Mouse (Mus musculus) brain, embryonic 14.5 days (tissue): ENCODE measurements at regions not wholly inside any gene's neighbourhood (a gene's known extent, or its start where the extent isn't known, plus 50 kb on each side); places are given as distances from the start of the nearest gene placed in this dataset.

Experiments
- DNase-seq: peaks from one replicate; pipeline ENCODE4 v3.0.0-alpha.2; 2011; ENCODE audit warnings: low read depth
- CTCF ChIP-seq: fragments of 200-500 bp; IDR thresholded peaks from 2 replicates; pipeline ENCODE4 v1.5.1; 2012; ENCODE audit warnings: inconsistent platforms, mild to moderate bottlenecking, moderate library complexity, borderline replicate concordance; ENCODE audit not compliant: insufficient read depth, insufficient read length; ENCODE audit errors: extremely low read depth
- POLR2A ChIP-seq: fragments of 200-500 bp; IDR thresholded peaks from 2 replicates; pipeline ENCODE4 v1.6.1; 2012; ENCODE audit warnings: mild to moderate bottlenecking, inconsistent platforms, borderline replicate concordance; ENCODE audit not compliant: poor library complexity, insufficient read depth, insufficient read length, severe bottlenecking; ENCODE audit errors: extremely low read depth

- DNase-seq, result no peak
- TF ChIP-seq POLR2A (no peak), CTCF (no peak)
Observed at GRCm38 (mm10) chr2:39299798-39300382, 73.6 kb upstream of the Ppp6c start.

GRCm38 (mm10) chr2:39299290-39299689 lies 73.0 kb upstream of the Ppp6c start:
- no peak for DNase-seq
- no peak for TF ChIP-seq POLR2A
- TF ChIP-seq CTCF, result no peak

- no peak for TF ChIP-seq CTCF
- no peak for TF ChIP-seq POLR2A
- DNase-seq, result no peak
Observed at GRCm38 (mm10) chr2:39295435-39295834, 69.2 kb upstream of the Ppp6c start.

GRCm38 (mm10) chr2:39278218-39278617 lies 52.0 kb upstream of the Ppp6c start:
- peak; percentile 31 for DNase-seq
- no peak for TF ChIP-seq CTCF
- TF ChIP-seq POLR2A, result no peak
